Mouse (Mus musculus): ENCODE results near the gene Grip2. TPM values are rescaled to one million over a fixed set of nuclear protein-coding genes. Genes with fewer than 3 reads are reported as not detected.
A peak's percentile ranks its signal among the peaks of the same experiment; 100 is the strongest.

Gene Grip2
- 0.06 and 0.28 TPM in 2 replicates for polyA plus RNA-seq (2016; fragmentation: Nextera tagmentation; extraction: Ambion mirVana)

DNA sequence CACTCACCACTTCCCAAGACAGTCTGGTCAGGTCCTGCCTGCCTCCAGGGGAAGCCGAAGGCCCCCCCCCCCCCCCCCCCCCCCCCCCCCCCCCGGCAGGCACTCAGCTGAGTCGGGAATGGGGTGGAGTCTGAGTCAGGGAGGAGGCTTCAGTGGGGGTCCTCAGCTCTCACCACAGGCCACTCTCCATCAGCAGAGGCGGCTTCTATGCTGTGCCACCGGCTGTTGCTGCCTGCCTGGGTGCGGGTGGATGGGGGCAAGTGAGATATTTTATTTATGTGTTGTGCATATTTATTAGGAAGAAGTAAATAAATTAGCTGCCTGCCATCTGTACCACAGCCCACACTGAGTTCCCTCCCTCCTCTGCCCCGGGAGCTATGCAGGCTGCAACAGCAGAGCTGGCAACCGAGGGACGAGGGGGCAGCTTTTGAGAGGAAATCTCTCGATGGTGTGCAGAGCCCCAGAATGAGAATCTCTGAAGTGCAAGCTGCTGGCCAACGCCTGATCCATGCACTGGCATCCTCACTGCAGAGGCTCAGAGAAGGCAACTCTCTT lies at the start of gene Grip2:
TSS of gene Grip2 (minus strand) at position 235 of the 555 bp plus-strand sequence.
- Histone ChIP-seq H3K4me1 (no peaks in the 10 kb centered on the region), H3K9me3 (replicated peaks) (no peaks in the 10 kb centered on the region), H3K4me3 (no peak within 1 kb of the TSS), H3K36me3 (no peaks in the 10 kb centered on the region), H3K27me3 (ENCODE audit: low read depth, poor library complexity, severe bottlenecking) (peaks cover 10% of the 10 kb centered on the region; the same call in 1 of the 2 replicates), H3K27ac (no peak within 1 kb of the TSS)
- DNase-seq (ENCODE audit: low spot score) = no peak
- WGBS = 54% methylated on average over 9 of the region's 11 CpGs

DNA sequence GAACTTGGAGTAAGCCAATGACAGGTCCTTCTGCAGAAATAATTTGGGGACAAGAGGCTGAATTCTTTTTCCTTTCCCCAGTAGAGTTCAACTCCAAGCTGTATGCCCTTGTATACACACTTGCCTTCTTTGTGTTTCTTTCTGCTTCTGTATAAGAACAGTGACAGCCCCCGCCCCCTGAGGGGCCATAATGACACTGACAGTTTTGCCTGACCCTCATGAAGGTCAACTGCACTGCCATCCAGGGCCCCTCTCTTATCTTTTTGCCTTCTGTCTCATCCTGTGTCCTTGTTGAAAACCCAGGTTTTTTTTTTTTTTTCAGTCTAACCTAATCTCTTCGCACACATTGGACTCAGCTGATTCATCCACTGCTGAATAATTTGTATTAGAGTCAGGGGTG lies 45.7 kb upstream of the Grip2 start:
- peaks cover 4% of the 10 kb centered on the region; the same call in 1 of the 2 replicates for H3K4me1 ChIP-seq
- no peak overlapping the region for H3K4me3 ChIP-seq
- no peak for DNase-seq (ENCODE audit: low spot score)
- WGBS = 75% methylated on average over 2 of the region's 2 CpGs
- H3K27me3 ChIP-seq (ENCODE audit: low read depth, poor library complexity, severe bottlenecking) = 0 out of 2 replicates have a peak, but pooled peaks cover 3% of the 10 kb centered on the region
- no peaks in the 10 kb centered on the region for H3K9me3 ChIP-seq (replicated peaks)
- H3K36me3 ChIP-seq = no peaks in the 10 kb centered on the region
- H3K27ac ChIP-seq = no peak overlapping the region

DNA sequence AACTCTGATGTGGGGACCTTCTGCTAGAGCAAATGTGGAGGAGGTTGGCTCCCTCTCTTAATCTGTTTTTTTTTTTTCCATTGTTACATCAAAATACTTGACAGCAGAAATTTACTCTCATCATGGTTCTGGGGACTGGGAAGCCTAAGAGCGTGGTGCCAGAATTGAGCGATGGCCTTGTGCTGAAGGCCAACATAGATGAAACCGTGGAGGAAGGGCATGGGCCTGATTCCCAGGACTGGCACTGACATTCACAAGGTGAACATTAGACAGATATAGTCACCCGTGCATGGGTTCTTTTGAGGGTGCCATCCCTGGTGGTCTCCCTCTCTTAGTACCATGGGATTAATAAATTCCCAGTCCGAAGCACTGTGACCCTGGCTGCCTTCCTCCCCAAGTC lies 41.0 kb upstream of the Grip2 start:
- no peaks in the 10 kb centered on the region for H3K36me3 ChIP-seq
- WGBS = 91% methylated on average over 5 of the region's 5 CpGs
- no peaks in the 10 kb centered on the region for H3K4me1 ChIP-seq
- DNase-seq (ENCODE audit: low spot score) = no peak
- H3K27ac ChIP-seq = no peak overlapping the region
- H3K9me3 ChIP-seq (replicated peaks) = no peaks in the 10 kb centered on the region
- H3K4me3 ChIP-seq = no peak overlapping the region
- H3K27me3 ChIP-seq (ENCODE audit: low read depth, poor library complexity, severe bottlenecking) = 0 out of 2 replicates have a peak, but pooled peaks cover 6% of the 10 kb centered on the region

DNA sequence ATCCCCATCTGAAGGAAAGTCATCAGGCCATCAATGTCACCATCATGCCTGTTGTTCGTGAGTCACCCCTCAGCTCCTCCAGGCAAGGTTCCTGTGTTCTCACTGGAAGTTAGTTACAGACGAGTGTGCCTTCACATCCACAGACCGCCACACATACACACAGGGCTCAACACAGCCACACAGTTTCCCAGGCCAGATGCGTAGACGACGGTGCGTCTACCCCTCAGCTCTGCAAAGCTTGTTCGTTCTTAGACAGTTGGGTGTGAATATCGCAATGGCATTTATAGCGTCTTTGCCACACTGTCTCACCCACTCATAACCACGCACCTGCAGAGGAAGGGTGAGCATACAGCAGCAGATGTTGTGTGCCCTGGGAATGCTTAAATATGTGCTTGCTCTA lies 38.6 kb upstream of the Grip2 start:
- Histone ChIP-seq H3K27me3 (ENCODE audit: low read depth, poor library complexity, severe bottlenecking) (0 out of 2 replicates have a peak, but pooled peaks cover 6% of the 10 kb centered on the region), H3K27ac (no peak overlapping the region), H3K4me1 (no peaks in the 10 kb centered on the region), H3K4me3 (no peak overlapping the region), H3K9me3 (replicated peaks) (no peaks in the 10 kb centered on the region), H3K36me3 (no peaks in the 10 kb centered on the region)
- DNase-seq (ENCODE audit: low spot score) = no peak
- 85% methylated on average over 11 of the region's 11 CpGs for WGBS

DNA sequence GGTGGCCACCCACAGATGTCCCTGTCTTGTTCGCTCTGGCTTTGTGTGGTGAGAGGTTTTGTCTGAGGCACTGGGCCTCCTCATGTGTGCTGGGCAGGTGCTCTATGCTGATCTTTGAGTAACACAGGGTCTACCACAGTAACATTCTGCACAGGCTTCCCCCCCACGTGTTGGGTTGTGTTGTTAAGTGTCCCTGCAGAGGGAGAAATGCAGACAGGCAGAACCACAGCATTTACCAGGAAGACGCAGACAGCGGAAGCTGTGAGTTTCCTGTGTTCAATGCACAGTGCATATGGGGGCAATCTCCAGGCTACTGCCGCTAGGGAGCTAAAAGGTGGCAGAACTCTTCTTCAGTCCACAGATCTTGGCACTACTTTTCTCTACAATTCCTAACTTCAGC lies 37.5 kb upstream of the Grip2 start:
- WGBS = 78% methylated on average over 5 of the region's 5 CpGs

DNA sequence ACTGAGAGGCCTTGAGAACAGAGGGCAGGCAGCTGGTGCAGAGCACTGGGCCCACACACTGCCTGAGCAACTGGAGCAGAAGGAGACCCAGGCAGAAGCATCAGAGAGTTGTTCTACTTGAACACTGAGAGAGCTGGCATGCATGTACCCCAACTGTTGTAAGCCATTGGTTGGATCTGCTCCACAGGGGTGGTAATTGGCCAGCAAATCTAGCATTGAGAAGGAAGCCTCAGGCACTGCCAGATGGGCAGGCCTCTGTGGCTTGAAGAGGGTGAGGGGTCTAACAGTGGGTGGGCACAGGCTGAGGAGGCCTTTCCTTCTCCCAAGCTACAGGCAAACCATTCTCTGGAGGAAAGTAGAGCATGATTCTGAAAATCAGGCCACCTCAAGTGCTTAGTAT lies 35.8 kb upstream of the Grip2 start:
- H3K27ac ChIP-seq = no peak overlapping the region
- no peak for DNase-seq (ENCODE audit: low spot score)
- H3K9me3 ChIP-seq (replicated peaks) = no peaks in the 10 kb centered on the region
- 0 out of 2 replicates have a peak, but pooled peaks cover 6% of the 10 kb centered on the region for H3K27me3 ChIP-seq (ENCODE audit: low read depth, poor library complexity, severe bottlenecking)
- no peaks in the 10 kb centered on the region for H3K36me3 ChIP-seq
- no peak overlapping the region for H3K4me3 ChIP-seq
- H3K4me1 ChIP-seq = no peaks in the 10 kb centered on the region

More for the DNA sequence above, 37.5 kb upstream of the Grip2 start:
- no peaks in the 10 kb centered on the region for H3K4me1 ChIP-seq
- no peak overlapping the region for H3K27ac ChIP-seq
- H3K27me3 ChIP-seq (ENCODE audit: low read depth, poor library complexity, severe bottlenecking) = 0 out of 2 replicates have a peak, but pooled peaks cover 6% of the 10 kb centered on the region
- no peak for DNase-seq (ENCODE audit: low spot score)
- no peaks in the 10 kb centered on the region for H3K9me3 ChIP-seq (replicated peaks)
- H3K36me3 ChIP-seq = no peaks in the 10 kb centered on the region
- H3K4me3 ChIP-seq = no peak overlapping the region

DNA sequence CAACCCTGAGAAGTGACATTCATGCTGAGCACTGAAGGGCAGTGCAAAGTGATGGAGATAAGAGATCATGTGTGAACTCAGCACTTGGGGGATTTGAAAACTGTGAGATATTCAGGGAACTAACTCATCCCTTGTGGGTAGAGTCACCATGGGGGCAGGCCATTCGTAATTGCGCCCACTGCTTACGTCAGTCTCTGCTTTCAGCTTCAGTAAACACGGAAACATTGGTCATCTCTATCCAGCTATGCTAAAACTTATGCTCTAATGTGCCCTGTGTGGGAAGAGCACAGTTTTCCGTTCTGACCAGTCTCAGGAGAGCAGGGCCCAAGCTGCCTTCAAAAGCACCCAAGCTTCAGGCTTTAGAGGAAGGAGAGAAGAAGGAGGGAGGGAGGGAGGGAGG lies 31.3 kb upstream of the Grip2 start:
- 77% methylated on average over 5 of the region's 5 CpGs for WGBS

DNA sequence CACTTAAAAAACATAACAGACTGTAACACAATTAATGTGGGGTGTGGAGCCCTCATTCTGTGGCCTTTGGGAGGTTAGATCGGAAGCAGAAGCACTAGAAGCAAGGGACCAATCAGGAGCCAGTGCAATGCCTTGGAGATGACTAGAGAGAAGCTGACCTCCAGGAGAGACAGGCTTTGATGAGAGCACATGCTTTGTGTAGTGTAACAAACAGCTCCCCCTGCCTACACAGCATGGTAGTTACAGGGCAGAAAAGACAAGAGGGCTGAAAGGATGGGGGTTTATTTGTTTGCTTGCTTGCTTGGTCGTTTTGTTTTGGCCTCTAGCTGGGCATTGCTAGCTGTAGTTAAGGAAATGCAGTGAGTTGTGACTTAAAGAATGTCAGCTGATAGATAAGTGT lies 25.5 kb upstream of the Grip2 start:
- peak; percentile 46 for DNase-seq (ENCODE audit: low spot score)
- no peak overlapping the region for H3K27ac ChIP-seq
- H3K27me3 ChIP-seq (ENCODE audit: low read depth, poor library complexity, severe bottlenecking) = peaks cover 17% of the 10 kb centered on the region; the same call in 1 of the 2 replicates
- no peaks in the 10 kb centered on the region for H3K9me3 ChIP-seq (replicated peaks)
- WGBS = 17% methylated on average over 2 of the region's 2 CpGs
- no peak overlapping the region for H3K4me3 ChIP-seq
- H3K4me1 ChIP-seq = no peaks in the 10 kb centered on the region
- no peaks in the 10 kb centered on the region for H3K36me3 ChIP-seq

More for the DNA sequence above, 31.3 kb upstream of the Grip2 start:
- Histone ChIP-seq H3K4me1 (no peaks in the 10 kb centered on the region), H3K4me3 (no peak overlapping the region), H3K27ac (no peak overlapping the region), H3K9me3 (replicated peaks) (no peaks in the 10 kb centered on the region), H3K27me3 (ENCODE audit: low read depth, poor library complexity, severe bottlenecking) (peaks cover 14% of the 10 kb centered on the region; the same call in 1 of the 2 replicates), H3K36me3 (no peaks in the 10 kb centered on the region)
- no peak for DNase-seq (ENCODE audit: low spot score)

DNA sequence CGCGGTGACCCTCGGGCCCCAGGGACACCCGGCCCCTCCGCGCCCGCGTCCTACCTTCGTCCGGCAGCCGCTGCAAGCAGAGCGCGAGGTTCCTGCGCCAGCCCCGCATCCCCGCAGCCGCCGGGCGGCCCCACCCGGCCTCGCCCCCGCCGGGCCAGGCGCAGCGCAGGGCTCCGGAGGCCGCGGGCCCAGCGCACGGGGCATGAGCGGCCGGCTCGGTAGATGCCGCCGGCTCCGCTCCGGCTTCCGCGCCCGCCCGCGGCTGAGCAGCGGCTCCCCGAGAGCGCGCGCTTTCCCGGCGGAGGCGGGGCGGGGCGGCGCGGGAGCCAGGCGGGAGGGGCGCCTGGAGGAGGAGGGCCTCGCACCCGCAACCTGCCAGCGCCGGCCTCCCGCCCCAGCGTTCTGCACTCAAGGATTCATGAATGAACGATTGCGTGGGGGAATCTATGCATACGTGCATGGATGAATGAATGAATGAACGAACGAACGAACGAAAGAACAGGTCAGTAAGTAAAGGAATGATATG lies 16.6 kb upstream of the Grip2 start:
- DNase-seq (ENCODE audit: low spot score) = no peak
- no peak overlapping the region for H3K27ac ChIP-seq
- 11% methylated on average over 69 of the region's 69 CpGs for WGBS
- peaks cover 90% of the 10 kb centered on the region for H3K27me3 ChIP-seq (ENCODE audit: low read depth, poor library complexity, severe bottlenecking)
- peaks cover 19% of the 10 kb centered on the region for H3K4me1 ChIP-seq
- no peaks in the 10 kb centered on the region for H3K36me3 ChIP-seq
- H3K9me3 ChIP-seq (replicated peaks) = no peaks in the 10 kb centered on the region
- peak overlapping the region; percentile 61 for H3K4me3 ChIP-seq

DNA sequence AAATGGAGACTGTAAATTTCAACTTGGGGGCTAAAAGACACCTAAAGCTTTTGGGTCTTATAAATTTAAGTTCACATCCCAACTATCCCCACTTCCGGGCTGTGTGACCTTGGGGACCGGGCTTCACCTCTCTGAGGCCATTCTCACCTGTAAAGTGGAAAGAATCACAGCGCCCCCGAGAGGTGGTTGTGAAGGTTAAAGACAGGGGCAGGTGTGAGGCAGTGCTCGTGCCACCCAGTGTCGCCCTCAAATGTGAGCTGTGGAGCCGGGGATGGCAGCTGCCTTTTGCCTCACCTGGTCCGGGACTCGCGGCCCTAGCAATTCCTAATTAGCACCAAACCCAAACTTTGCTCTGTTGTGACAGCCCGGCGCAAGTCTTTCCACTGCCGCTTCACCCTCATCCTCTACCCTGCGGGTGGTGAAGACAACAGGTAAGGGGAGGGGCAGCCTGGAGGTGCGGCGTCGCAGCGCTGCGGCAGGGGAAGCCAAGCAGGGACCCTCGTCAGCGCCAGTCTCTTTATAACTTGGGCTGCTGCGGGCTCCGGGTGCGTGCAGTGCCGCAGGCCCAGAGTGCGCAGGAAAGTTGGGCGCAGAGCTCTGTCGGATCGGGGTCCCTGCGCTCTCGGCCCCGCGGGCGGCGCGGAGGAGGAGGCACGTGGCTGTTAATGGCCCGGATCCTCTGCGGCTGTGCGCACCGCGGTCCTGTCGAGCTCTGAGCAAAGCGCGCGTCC lies 16.0 kb upstream of the Grip2 start:
- 3% methylated on average over 41 of the region's 46 CpGs for WGBS
- Histone ChIP-seq H3K36me3 (no peaks in the 10 kb centered on the region), H3K27me3 (ENCODE audit: low read depth, poor library complexity, severe bottlenecking) (peaks cover 91% of the 10 kb centered on the region), H3K9me3 (replicated peaks) (no peaks in the 10 kb centered on the region), H3K4me1 (peaks cover 19% of the 10 kb centered on the region), H3K4me3 (peak overlapping the region; percentile 61), H3K27ac (no peak overlapping the region)
- peak; percentile 49 for DNase-seq (ENCODE audit: low spot score)

DNA sequence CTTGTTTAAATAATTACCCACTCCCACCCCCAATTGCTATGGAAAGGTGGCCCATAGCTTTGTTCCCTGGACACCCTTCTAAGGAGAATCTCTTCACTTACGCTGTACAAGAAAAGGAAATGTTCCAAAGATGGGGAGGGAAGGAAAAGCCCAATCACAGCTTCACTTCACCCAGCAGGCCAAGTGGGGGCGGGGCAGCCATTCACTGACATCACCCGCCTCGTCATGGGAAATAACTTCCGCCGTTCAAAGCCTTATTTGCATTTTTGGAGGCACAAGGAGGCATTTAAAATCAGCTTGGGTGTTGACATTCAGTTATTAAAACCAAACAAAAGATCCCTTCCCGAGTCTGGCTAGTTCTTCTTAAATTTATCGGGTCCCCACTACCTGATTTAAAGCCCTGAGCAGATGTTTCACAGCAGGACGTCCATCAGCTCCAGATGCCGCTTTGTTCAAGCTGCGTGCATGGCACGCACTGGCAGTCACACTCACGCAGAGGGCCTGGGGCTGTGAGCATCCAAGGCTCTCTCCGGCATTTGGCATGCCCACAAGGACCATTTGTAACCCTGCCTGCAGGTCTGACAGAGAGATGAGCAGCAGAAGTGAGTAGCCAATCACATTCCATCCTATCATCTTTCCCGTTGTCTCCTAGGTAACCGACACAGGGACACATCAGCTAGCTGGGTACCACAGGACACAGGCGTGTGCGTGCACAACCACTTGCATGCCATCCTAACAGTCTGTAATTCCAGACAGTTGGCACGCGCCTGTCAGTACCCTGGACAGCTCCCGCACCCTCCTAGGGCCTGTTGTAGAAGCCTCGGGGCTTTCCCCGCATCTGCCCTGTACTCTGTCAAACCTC lies 12.2 kb upstream of the Grip2 start:
- DNase-seq (ENCODE audit: low spot score) = peak; percentile 89
- H3K27ac ChIP-seq = no peak overlapping the region
- WGBS = 10% methylated on average over 23 of the region's 23 CpGs
- H3K4me3 ChIP-seq = no peak overlapping the region
- H3K27me3 ChIP-seq (ENCODE audit: low read depth, poor library complexity, severe bottlenecking) = peaks cover 69% of the 10 kb centered on the region
- H3K36me3 ChIP-seq = no peaks in the 10 kb centered on the region
- H3K9me3 ChIP-seq (replicated peaks) = no peaks in the 10 kb centered on the region
- H3K4me1 ChIP-seq = peaks cover 19% of the 10 kb centered on the region

DNA sequence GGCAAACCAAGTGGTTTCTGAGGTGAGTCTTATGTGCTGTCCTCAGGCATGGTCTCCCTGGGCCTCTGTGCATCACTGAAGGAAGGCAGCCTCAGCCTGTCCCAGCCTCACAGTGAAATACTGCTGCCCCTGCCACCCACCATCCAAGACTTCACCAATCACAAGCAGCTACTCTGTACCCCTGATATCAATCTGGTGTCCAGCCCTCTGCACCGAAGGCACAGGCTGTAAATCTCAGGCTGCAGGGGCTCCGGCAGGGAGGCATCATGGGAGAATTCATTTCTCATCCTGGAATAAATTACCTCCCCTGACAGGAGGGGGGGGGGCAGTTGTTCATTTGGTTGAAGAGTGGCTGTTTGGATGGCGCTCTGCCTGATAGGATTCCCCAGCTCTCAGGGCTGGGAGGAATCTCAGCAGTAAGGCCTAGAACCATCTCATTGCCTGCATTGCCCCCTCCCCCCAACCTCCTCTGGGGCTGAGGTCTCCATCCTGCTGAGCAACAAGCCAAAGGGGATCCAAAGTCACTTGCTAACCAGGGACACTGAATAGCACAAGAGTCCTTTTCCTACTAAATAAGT lies 5.9 kb upstream of the Grip2 start:
- Histone ChIP-seq H3K4me1 (peaks cover 4% of the 10 kb centered on the region; the same call in 1 of the 2 replicates), H3K27ac (no peak overlapping the region), H3K27me3 (ENCODE audit: low read depth, poor library complexity, severe bottlenecking) (peaks cover 18% of the 10 kb centered on the region; the same call in 1 of the 2 replicates), H3K36me3 (no peaks in the 10 kb centered on the region), H3K9me3 (replicated peaks) (no peaks in the 10 kb centered on the region), H3K4me3 (no peak overlapping the region)
- no peak for DNase-seq (ENCODE audit: low spot score)
- WGBS = 53% methylated on average over 3 of the region's 3 CpGs

All from limb, embryonic 10.5 days (tissue).